Mouse (Mus musculus) hindbrain, embryonic 11.5 days (tissue): ENCODE measurements around the gene Tdgf1. TPM values are rescaled to one million over a fixed set of nuclear protein-coding genes. Genes with fewer than 3 reads are reported as not detected.

ENCODE experiments used
- ATAC-seq: fragments of 200-750 bp; cut with Nextera tagmentation; 2 replicates; pipeline ENCODE4 v1.8.0; 2017; ENCODE audit warnings: mild to moderate bottlenecking, moderate TSS enrichment, moderate library complexity; ENCODE audit not compliant: low FRiP score
- DNase-seq: peaks from one replicate; pipeline ENCODE4 v3.0.0-alpha.2; 2015; ENCODE audit warnings: low spot score
- H3K27ac ChIP-seq: fragments of 300-500 bp; sonication (generic); 2 replicates; pipeline ENCODE4 v1.5.1; 2014; ENCODE audit warnings: mild to moderate bottlenecking, low read depth, low read length
- H3K27me3 ChIP-seq: fragments of 300-500 bp; sonication (generic); 2 replicates; pipeline ENCODE4 v1.6.1; 2014; ENCODE audit warnings: mild to moderate bottlenecking, low read length, moderate library complexity, mixed read lengths; ENCODE audit not compliant: control insufficient read depth, insufficient read depth
- H3K36me3 ChIP-seq: fragments of 300-500 bp; sonication (generic); 2 replicates; pipeline ENCODE4 v1.6.1; 2014; ENCODE audit warnings: mild to moderate bottlenecking, low read length, moderate library complexity, mixed read lengths; ENCODE audit not compliant: control insufficient read depth, insufficient read depth
- H3K4me1 ChIP-seq: fragments of 300-500 bp; sonication (generic); replicated peaks from 2 replicates; pipeline ENCODE4 v1.6.1; 2014; ENCODE audit warnings: low read length, mixed read lengths; ENCODE audit not compliant: control insufficient read depth, insufficient read depth
- H3K4me2 ChIP-seq: fragments of 300-500 bp; sonication (generic); replicated peaks from 2 replicates; pipeline ENCODE4 v1.6.1; 2014; ENCODE audit warnings: mild to moderate bottlenecking, low read depth, low read length
- H3K4me3 ChIP-seq: fragments of 300-500 bp; sonication (generic); 2 replicates; pipeline ENCODE4 v1.5.1; 2014; ENCODE audit warnings: low read depth, low read length
- H3K9ac ChIP-seq: fragments of 300-500 bp; sonication (generic); 2 replicates; pipeline ENCODE4 v1.6.1; 2014; ENCODE audit warnings: low read depth, low read length
- H3K9me3 ChIP-seq: fragments of 300-500 bp; sonication (generic); 2 replicates; pipeline ENCODE4 v1.6.1; 2016; ENCODE audit warnings: low read length; ENCODE audit not compliant: control insufficient read depth
- WGBS: fragments of 180-500 bp; shearing (Covaris S2); extraction: QIAGEN DNeasy Blood & Tissue Kit; methylation state at CpG from one replicate; pipeline ENCODE4 v1.1.7; 2014; 5-methylcytosine and 5-hydroxymethylcytosine counted together
- polyA plus RNA-seq: library from polyadenylated mRNA; unstranded; fragments of >200 nt; fragmentation: Nextera tagmentation; extraction: Ambion mirVana; gene quantifications from 2 replicates; pipeline ENCODE4 v1.2.1, GENCODE M21; 2014

Tdgf1 gene
- not detected in 2 replicates for polyA plus RNA-seq

DNA sequence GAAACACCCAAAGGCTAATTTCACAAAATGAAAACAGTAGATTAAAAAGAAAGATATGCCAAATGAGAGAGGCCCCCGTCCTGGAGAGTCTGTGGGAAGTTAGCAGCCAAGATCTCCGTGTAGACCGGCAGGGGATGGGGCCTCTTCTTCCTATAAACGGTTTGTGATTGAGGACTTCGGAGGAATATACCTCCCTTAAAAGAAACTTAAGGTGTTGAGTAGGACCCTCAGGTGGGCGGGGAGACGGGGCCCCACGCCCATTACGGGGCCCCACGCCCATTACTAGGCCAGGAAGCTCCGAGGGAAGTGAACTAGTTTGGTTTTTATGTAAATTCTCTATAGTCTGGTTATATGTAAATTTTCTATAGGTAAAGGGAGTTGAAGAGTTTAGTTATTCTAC, at the start of gene Tdgf1:
Tdgf1 (minus strand) TSS at position 233 of the 400 bp plus-strand sequence.
- H3K9me3 ChIP-seq = no peaks in the 10 kb centered on the region
- H3K27me3 ChIP-seq = peaks cover 32% of the 10 kb centered on the region
- H3K27ac ChIP-seq = no peak within 1 kb of the TSS
- ATAC-seq = no peak
- no peak within 1 kb of the TSS; the same call in 1 of the 2 replicates for H3K4me3 ChIP-seq
- H3K4me1 ChIP-seq = 0 out of 2 replicates have a peak, but pooled peaks cover 2% of the 10 kb centered on the region
- H3K4me2 ChIP-seq = no peak within 1 kb of the TSS; the same call in 1 of the 2 replicates
- H3K9ac ChIP-seq = peak within 1 kb of the TSS; percentile 23; the same call in 1 of the 2 replicates
- peak; percentile 17 for DNase-seq
- WGBS = 8% methylated on average over 11 of the region's 11 CpGs
- H3K36me3 ChIP-seq = no peaks in the 10 kb centered on the region

DNA sequence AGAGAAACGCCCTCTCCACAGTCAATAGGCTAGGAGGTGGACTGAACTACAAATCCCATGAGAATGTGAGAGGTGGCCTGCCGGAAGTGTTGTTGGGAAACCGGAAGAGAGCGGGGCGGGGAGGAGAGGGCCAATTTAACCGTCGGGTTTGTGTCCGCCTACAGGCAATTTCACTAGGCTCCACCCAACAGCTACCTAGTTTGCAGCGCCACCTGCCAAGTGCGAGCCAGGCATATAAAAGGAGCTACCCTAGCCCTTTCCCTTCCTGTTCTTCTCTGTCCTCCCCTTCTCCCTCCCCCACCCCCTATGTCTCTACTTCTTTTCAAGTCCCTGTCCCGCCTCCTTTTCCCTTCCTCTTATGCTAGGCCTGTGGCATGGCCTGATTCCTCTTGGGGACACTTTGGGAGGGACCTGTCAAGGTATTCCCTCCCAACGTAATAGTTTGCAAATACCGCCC, 48.8 kb upstream of the Tdgf1 start:
- H3K4me3 ChIP-seq = peak overlapping the region; percentile 33
- peak; percentile 83 for DNase-seq
- H3K27me3 ChIP-seq = no peaks in the 10 kb centered on the region
- H3K36me3 ChIP-seq = no peaks in the 10 kb centered on the region
- peak overlapping the region; percentile 37 for H3K4me2 ChIP-seq
- WGBS = 11% methylated on average over 13 of the region's 13 CpGs
- no peak overlapping the region for H3K27ac ChIP-seq
- no peaks in the 10 kb centered on the region for H3K4me1 ChIP-seq
- no peaks in the 10 kb centered on the region for H3K9me3 ChIP-seq
- peak; percentile 86 for ATAC-seq
- H3K9ac ChIP-seq = peak overlapping the region; percentile 42; the same call in 1 of the 2 replicates

DNA sequence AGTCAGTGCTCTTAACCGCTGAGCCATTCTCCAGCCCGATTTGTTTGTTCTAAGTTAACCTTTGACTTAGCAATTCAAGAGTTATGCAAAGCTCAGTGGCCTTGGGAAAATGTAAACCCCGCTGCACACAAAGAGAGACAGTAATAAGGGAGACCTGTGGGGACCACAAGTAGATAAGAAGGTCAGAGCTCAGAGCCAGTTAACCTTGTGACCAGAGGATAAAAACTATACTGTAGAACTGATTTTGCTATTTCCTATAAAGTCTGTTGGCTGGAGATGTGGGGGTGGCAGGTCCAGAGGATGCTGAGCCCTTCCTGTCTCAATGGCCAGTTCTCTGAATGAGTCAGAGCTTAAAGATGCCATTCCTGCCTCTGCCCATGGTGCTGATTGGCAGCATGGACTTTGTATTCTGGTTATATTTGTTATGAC, 47.3 kb upstream of the Tdgf1 start:
- no peaks in the 10 kb centered on the region for H3K9me3 ChIP-seq
- no peak overlapping the region for H3K4me2 ChIP-seq
- WGBS = 52% methylated on average over 3 of the region's 3 CpGs
- H3K4me1 ChIP-seq = no peaks in the 10 kb centered on the region
- H3K27ac ChIP-seq = no peak overlapping the region
- no peaks in the 10 kb centered on the region for H3K27me3 ChIP-seq
- no peak for DNase-seq
- no peak overlapping the region for H3K9ac ChIP-seq
- ATAC-seq = no peak
- H3K36me3 ChIP-seq = no peaks in the 10 kb centered on the region
- no peak overlapping the region for H3K4me3 ChIP-seq

DNA sequence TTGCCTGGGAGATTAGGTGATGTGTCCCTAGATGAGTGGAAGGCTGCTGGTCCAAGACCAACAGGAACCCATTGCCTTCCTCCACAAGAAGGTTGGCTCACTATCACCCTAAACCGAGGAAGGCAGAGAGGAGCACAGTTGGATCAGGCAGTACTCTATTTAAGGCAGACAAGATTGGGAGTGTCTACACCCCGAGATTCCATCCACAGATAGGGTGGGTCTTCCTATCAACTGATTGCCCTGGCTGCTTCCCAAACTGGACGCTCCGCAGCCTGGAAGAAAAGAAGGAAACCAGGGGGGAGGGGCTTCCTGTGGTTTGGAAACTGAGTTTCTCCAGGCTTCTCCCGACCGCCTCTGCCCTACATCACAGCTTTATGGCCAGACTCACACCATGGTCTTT, 44.2 kb upstream of the Tdgf1 start, which contains the start of gene Rtp3:
Rtp3 (minus strand) TSS at position 380 of the 400 bp plus-strand sequence.
- WGBS = 67% methylated on average over 6 of the region's 6 CpGs
- no peaks in the 10 kb centered on the region for H3K9me3 ChIP-seq
- no peak for ATAC-seq

DNA sequence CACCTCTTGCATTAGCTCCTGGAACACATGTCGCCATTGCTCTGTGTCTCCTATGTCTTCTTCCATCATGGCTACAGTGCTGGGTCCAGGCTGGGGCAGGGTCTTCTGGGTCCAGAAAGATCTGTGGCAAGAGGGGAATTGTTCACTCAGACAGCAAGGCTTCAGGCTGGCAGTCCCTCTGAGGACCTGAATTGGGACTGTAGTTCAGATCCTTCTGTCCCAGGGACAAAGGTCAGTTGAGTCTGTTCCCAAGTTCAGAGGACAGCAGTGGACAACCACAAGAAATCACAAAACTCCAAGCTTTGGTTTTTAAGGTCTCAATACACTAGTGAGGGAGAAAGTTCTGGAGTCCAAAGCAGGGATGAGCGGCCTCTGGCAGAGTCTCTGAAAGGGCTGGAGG, 43.6 kb upstream of the Tdgf1 start:
- H3K27me3 ChIP-seq = no peaks in the 10 kb centered on the region
- 94% methylated on average over 2 of the region's 2 CpGs for WGBS
- no peak for ATAC-seq

More for the DNA sequence above, 44.2 kb upstream of the Tdgf1 start, which contains the start of gene Rtp3:
- Histone ChIP-seq H3K27me3 (no peaks in the 10 kb centered on the region), H3K9ac (no peak within 1 kb of the TSS), H3K4me2 (no peak within 1 kb of the TSS), H3K4me3 (no peak within 1 kb of the TSS), H3K36me3 (no peaks in the 10 kb centered on the region), H3K4me1 (no peaks in the 10 kb centered on the region), H3K27ac (no peak within 1 kb of the TSS)
- no peak for DNase-seq

DNA sequence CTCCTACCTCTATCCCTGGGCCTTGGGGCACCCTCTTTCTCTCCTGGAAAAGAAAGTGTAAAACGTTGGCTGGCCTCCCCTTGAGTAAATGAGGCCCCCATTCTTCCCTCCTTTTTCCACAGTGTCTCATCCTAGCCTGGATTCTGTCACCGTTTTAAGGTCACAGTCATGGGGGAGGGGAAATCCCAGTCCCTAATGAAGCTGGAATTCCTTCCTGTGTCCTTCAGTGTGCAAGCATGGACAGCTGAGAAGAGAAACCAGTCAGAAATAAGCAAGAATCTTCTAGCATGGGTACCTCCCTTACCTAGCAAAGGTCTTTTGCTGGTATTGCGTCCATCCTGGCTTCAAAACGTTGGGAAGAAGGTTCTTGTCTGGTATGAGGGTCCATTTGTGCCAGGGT, 43.2 kb upstream of the Tdgf1 start:
- Histone ChIP-seq H3K4me3 (no peak overlapping the region), H3K4me2 (no peak overlapping the region), H3K9me3 (no peaks in the 10 kb centered on the region), H3K9ac (no peak overlapping the region), H3K36me3 (no peaks in the 10 kb centered on the region), H3K27ac (no peak overlapping the region), H3K4me1 (no peaks in the 10 kb centered on the region), H3K27me3 (no peaks in the 10 kb centered on the region)
- ATAC-seq = no peak
- DNase-seq = no peak
- 73% methylated on average over 4 of the region's 4 CpGs for WGBS

More for the DNA sequence above, 43.6 kb upstream of the Tdgf1 start:
- no peaks in the 10 kb centered on the region for H3K36me3 ChIP-seq
- no peaks in the 10 kb centered on the region for H3K4me1 ChIP-seq
- H3K4me2 ChIP-seq = no peak overlapping the region
- no peak for DNase-seq
- no peak overlapping the region for H3K4me3 ChIP-seq
- H3K27ac ChIP-seq = no peak overlapping the region
- H3K9ac ChIP-seq = no peak overlapping the region
- H3K9me3 ChIP-seq = no peaks in the 10 kb centered on the region

DNA sequence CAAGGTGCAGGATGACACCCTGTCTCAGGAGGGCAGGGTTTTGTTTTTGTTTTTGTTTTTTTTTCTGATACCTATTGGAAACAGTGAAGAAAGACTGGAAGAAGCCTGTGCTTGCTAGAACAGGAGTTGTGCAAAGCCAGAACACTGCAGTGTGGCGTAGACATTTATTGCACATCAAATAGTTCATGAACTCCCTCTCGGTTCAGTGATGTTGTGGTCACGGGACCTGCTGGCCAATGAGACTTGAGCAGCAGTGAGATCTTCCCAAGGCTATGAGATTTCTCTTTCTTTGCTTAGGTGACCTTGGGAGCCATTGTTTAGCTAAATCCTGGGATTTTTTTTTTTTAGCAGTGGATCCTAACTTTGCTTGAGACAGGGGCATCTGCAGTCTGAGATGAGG, 42.1 kb upstream of the Tdgf1 start:
- Histone ChIP-seq H3K4me2 (no peak overlapping the region), H3K27me3 (no peaks in the 10 kb centered on the region), H3K4me1 (no peaks in the 10 kb centered on the region), H3K4me3 (no peak overlapping the region), H3K9ac (no peak overlapping the region), H3K27ac (no peak overlapping the region), H3K9me3 (no peaks in the 10 kb centered on the region), H3K36me3 (no peaks in the 10 kb centered on the region)
- ATAC-seq (no peak), DNase-seq (no peak)
- WGBS = 81% methylated on average over 3 of the region's 3 CpGs

DNA sequence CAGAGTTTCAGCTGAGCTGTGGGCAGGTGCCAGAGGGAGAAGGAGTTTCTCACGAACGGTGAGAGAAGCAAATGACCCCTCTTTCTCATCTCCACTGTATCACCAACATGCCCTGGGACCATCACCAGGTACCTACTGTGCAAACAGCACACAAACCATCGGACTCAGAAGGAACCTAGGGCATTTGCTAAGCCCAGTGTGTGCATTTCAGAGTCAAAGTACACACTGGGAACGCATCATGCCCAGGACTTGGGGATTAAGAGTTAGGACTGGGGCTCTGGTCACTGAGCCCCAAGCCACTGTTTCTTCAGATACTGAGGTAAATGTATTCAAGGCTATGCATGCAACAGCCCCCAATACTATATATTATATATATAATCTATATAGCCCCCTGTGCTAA, 41.4 kb upstream of the Tdgf1 start:
- no peak overlapping the region for H3K4me3 ChIP-seq
- H3K36me3 ChIP-seq = no peaks in the 10 kb centered on the region
- H3K27ac ChIP-seq = no peak overlapping the region
- ATAC-seq = no peak
- H3K9ac ChIP-seq = no peak overlapping the region
- DNase-seq = no peak
- no peak overlapping the region for H3K4me2 ChIP-seq
- 79% methylated on average over 4 of the region's 4 CpGs for WGBS
- H3K9me3 ChIP-seq = no peaks in the 10 kb centered on the region
- no peaks in the 10 kb centered on the region for H3K27me3 ChIP-seq
- H3K4me1 ChIP-seq = no peaks in the 10 kb centered on the region

DNA sequence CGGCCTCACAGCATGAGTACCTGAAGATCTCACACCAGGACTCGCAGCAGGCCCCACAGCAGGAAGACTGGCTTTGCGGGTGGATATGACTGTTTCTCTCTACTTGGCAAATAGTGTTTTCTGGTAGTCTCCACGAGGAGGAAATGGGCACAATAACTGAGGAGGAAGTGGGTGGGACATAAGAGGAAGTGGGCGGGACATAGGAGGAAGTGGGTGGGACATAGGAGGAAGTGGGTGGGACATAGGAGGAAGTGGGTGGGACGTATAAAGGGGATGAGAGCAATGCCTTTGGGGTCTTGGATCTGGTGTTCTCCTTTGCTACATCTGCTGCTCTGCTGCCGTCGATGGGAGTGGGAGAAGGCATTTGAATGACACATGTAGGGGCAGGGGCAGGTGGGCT, 40.0 kb upstream of the Tdgf1 start:
- Histone ChIP-seq H3K9ac (no peak overlapping the region), H3K27me3 (no peaks in the 10 kb centered on the region), H3K9me3 (no peaks in the 10 kb centered on the region), H3K27ac (no peak overlapping the region), H3K4me2 (no peak overlapping the region), H3K4me1 (no peaks in the 10 kb centered on the region), H3K4me3 (no peak overlapping the region), H3K36me3 (no peaks in the 10 kb centered on the region)
- DNase-seq (no peak), ATAC-seq (no peak)
- 92% methylated on average over 8 of the region's 8 CpGs for WGBS
